Mouse (Mus musculus): Measurements from ENCODE around the gene Dync1h1.
"Not testable (repeated sequence)": the region's sequence is repeated elsewhere in the genome, so short reads cannot be mapped to it uniquely, and the experiment has no call there.

Dync1h1 gene

GRCm38 (mm10) chr12:110606676-110607075, 5.4 kb downstream of the Dync1h1 start:
- no peak for DNase-seq

GRCm38 (mm10) chr12:110608460-110609152, 7.4 kb downstream of the Dync1h1 start:
- DNase-seq, result peak; percentile 60 to 71

- no peak for DNase-seq
Measured at GRCm38 (mm10) chr12:110609153-110609497, 7.9 kb downstream of the Dync1h1 start.

- no peak for DNase-seq
Measured at GRCm38 (mm10) chr12:110610713-110611112, 9.5 kb downstream of the Dync1h1 start.

- no peak for DNase-seq
Measured at GRCm38 (mm10) chr12:110630056-110630455, 28.8 kb downstream of the Dync1h1 start.

- DNase-seq, result no peak
Measured at GRCm38 (mm10) chr12:110636293-110636692, 35.0 kb downstream of the Dync1h1 start.

GRCm38 (mm10) chr12:110637507-110638114, 36.4 kb downstream of the Dync1h1 start:
- DNase-seq, result no peak

- no peak for DNase-seq
Measured at GRCm38 (mm10) chr12:110650241-110650641, 49.0 kb downstream of the Dync1h1 start.

- no peak for DNase-seq
Measured at GRCm38 (mm10) chr12:110651464-110651863, 50.2 kb downstream of the Dync1h1 start.

GRCm38 (mm10) chr12:110661746-110662145, 60.5 kb downstream of the Dync1h1 start:
- peak in 1 of 2 experiments; percentile 27 for DNase-seq

GRCm38 (mm10) chr12:110667466-110668077, 66.3 kb downstream of the Dync1h1 start:
- peak in 1 of 2 experiments; percentile 61 for DNase-seq

GRCm38 (mm10) chr12:110674243-110674642, 73.0 kb downstream of the Dync1h1 start:
- peak in 1 of 2 experiments; percentile 56 for DNase-seq

- peak in 1 of 2 experiments; percentile 36 for DNase-seq
Measured at GRCm38 (mm10) chr12:110681191-110681590, 79.9 kb downstream of the Dync1h1 start.

- DNase-seq, result no peak
Measured at GRCm38 (mm10) chr12:110681878-110682277, 80.6 kb downstream of the Dync1h1 start.

GRCm38 (mm10) chr12:110682561-110683299, 81.5 kb downstream of the Dync1h1 start, which contains the start of gene 1700001K19Rik:
Gene 1700001K19Rik, minus strand, starts transcription at chr12:110682619.
- no peak for DNase-seq

- no peak for DNase-seq
Measured at GRCm38 (mm10) chr12:110683580-110683979, 82.3 kb downstream of the Dync1h1 start.

GRCm38 (mm10) chr12:110687894-110688734, 86.9 kb downstream of the Dync1h1 start:
- DNase-seq, result peak in 1 of 2 experiments; percentile 52

GRCm38 (mm10) chr12:110688921-110689320, 87.7 kb downstream of the Dync1h1 start:
- not testable (repeated sequence) for DNase-seq

- DNase-seq, result no peak
Measured at GRCm38 (mm10) chr12:110689919-110690643, 88.8 kb downstream of the Dync1h1 start.

GRCm38 (mm10) chr12:110693378-110693777, 92.1 kb downstream of the Dync1h1 start:
- DNase-seq, result not testable (repeated sequence)

GRCm38 (mm10) chr12:110695676-110696171, 94.5 kb downstream of the Dync1h1 start:
- DNase-seq, result peak; percentile 81 to 85

Data from cerebellum, postnatal 14 days (tissue).